Mouse (Mus musculus) neural tube, embryonic 13.5 days (tissue): ENCODE measurements around the gene Kazn. TPM values are rescaled to one million over a fixed set of nuclear protein-coding genes. Genes with fewer than 3 reads are reported as not detected.
A peak's percentile ranks its signal among the peaks of the same experiment; 100 is the strongest.

Source experiments
- ATAC-seq: fragments of 200-750 bp; cut with Nextera tagmentation; 2 replicates; pipeline ENCODE4 v1.8.0; 2017; ENCODE audit warnings: low read depth, mild to moderate bottlenecking, moderate TSS enrichment, moderate library complexity
- H3K27ac ChIP-seq: fragments of 300-500 bp; sonication (generic); replicated peaks from 2 replicates; pipeline ENCODE4 v1.5.1; 2015; ENCODE audit warnings: moderate library complexity, mild to moderate bottlenecking, inconsistent platforms
- H3K27me3 ChIP-seq: fragments of 300-500 bp; sonication (generic); 2 replicates; pipeline ENCODE4 v1.6.1; 2015; ENCODE audit warnings: mild to moderate bottlenecking, inconsistent platforms
- H3K36me3 ChIP-seq: fragments of 300-500 bp; sonication (generic); 2 replicates; pipeline ENCODE4 v1.6.1; 2015; ENCODE audit warnings: mild to moderate bottlenecking, inconsistent platforms
- H3K4me1 ChIP-seq: fragments of 300-500 bp; sonication (generic); replicated peaks from 2 replicates; pipeline ENCODE4 v1.6.1; 2015; ENCODE audit warnings: inconsistent platforms
- H3K4me2 ChIP-seq: fragments of 300-500 bp; sonication (generic); 2 replicates; pipeline ENCODE4 v1.6.1; 2015; ENCODE audit warnings: inconsistent platforms, mild to moderate bottlenecking, moderate library complexity
- H3K4me3 ChIP-seq: fragments of 300-500 bp; sonication (generic); 2 replicates; pipeline ENCODE4 v1.5.1; 2015; ENCODE audit warnings: mild to moderate bottlenecking, inconsistent platforms
- H3K9ac ChIP-seq: fragments of 300-500 bp; sonication (generic); 2 replicates; pipeline ENCODE4 v1.6.1; 2015; ENCODE audit warnings: moderate library complexity, mild to moderate bottlenecking, inconsistent platforms
- H3K9me3 ChIP-seq: fragments of 300-500 bp; sonication (generic); 2 replicates; pipeline ENCODE4 v1.6.1; 2016; ENCODE audit warnings: inconsistent platforms
- whole genome bisulfite sequencing: fragments of 180-500 bp; shearing (Covaris S2); methylation state at CpG from one replicate; pipeline ENCODE4 v1.1.7; 2015; 5-methylcytosine and 5-hydroxymethylcytosine counted together
- polyA plus RNA-seq: library from polyadenylated mRNA; unstranded; fragments of >200 nt; fragmentation: Nextera tagmentation; extraction: Ambion mirVana; gene quantifications from 2 replicates; pipeline ENCODE4 v1.2.1, GENCODE M21; 2015

The Kazn gene
- polyA plus RNA-seq, 1 experiment from 2014 or later = 18.9 TPM

- WGBS = 39% methylated on average over 5 of the region's 5 CpGs
- ATAC-seq = no peak
- Histone ChIP-seq H3K9me3 (no peaks in the 10 kb centered on the region), H3K36me3 (no peaks in the 10 kb centered on the region), H3K9ac (no peak overlapping the region), H3K4me2 (no peak overlapping the region), H3K27me3 (no peaks in the 10 kb centered on the region), H3K4me3 (no peak overlapping the region), H3K27ac (peak overlapping the region; percentile 25; the same call in 1 of the 2 replicates), H3K4me1 (peaks cover 16% of the 10 kb centered on the region)
Measured at GRCm38 (mm10) chr4:142130162-142130561, 109.0 kb downstream of the Kazn start.

- H3K36me3 ChIP-seq = no peaks in the 10 kb centered on the region
- H3K4me3 ChIP-seq = no peak overlapping the region
- peaks cover 12% of the 10 kb centered on the region for H3K4me1 ChIP-seq
- no peak overlapping the region for H3K9ac ChIP-seq
- H3K4me2 ChIP-seq = no peak overlapping the region
- H3K27me3 ChIP-seq = no peaks in the 10 kb centered on the region
- ATAC-seq = no peak
- H3K27ac ChIP-seq = no peak overlapping the region
- 87% methylated on average over 6 of the region's 6 CpGs for WGBS
- no peaks in the 10 kb centered on the region for H3K9me3 ChIP-seq
Measured at GRCm38 (mm10) chr4:142127275-142127788, 111.9 kb downstream of the Kazn start.

- WGBS = 73% methylated on average over 10 of the region's 10 CpGs
- ATAC-seq = no peak
- H3K27ac ChIP-seq = no peak overlapping the region
- no peak overlapping the region for H3K4me3 ChIP-seq
- H3K4me2 ChIP-seq = no peak overlapping the region
- no peaks in the 10 kb centered on the region for H3K27me3 ChIP-seq
- H3K4me1 ChIP-seq = peaks cover 12% of the 10 kb centered on the region
- no peaks in the 10 kb centered on the region for H3K9me3 ChIP-seq
- no peak overlapping the region for H3K9ac ChIP-seq
- H3K36me3 ChIP-seq = no peaks in the 10 kb centered on the region
Measured at GRCm38 (mm10) chr4:142126641-142127274, 112.4 kb downstream of the Kazn start.

GRCm38 (mm10) chr4:142121164-142121563, 118.0 kb downstream of the Kazn start:
- no peak for ATAC-seq
- H3K4me2 ChIP-seq = no peak overlapping the region
- 43% methylated on average over 1 of the region's 1 CpGs for WGBS
- H3K9me3 ChIP-seq = no peaks in the 10 kb centered on the region
- H3K4me1 ChIP-seq = peaks cover 15% of the 10 kb centered on the region
- H3K27ac ChIP-seq = no peak overlapping the region
- H3K9ac ChIP-seq = no peak overlapping the region
- no peaks in the 10 kb centered on the region for H3K27me3 ChIP-seq
- no peaks in the 10 kb centered on the region for H3K36me3 ChIP-seq
- H3K4me3 ChIP-seq = no peak overlapping the region

GRCm38 (mm10) chr4:142118522-142118921, 120.7 kb downstream of the Kazn start:
- ATAC-seq = no peak
- Histone ChIP-seq H3K4me1 (peaks cover 20% of the 10 kb centered on the region), H3K9ac (no peak overlapping the region), H3K4me2 (no peak overlapping the region), H3K27ac (peak overlapping the region; percentile 5; the same call in 1 of the 2 replicates), H3K4me3 (no peak overlapping the region), H3K36me3 (no peaks in the 10 kb centered on the region), H3K9me3 (no peaks in the 10 kb centered on the region), H3K27me3 (no peaks in the 10 kb centered on the region)
- 37% methylated on average over 7 of the region's 7 CpGs for WGBS

- 0 out of 2 replicates have a peak, but pooled peaks have one; percentile 33 for ATAC-seq
- Histone ChIP-seq H3K27me3 (no peaks in the 10 kb centered on the region), H3K4me2 (no peak overlapping the region), H3K9ac (no peak overlapping the region), H3K4me3 (no peak overlapping the region), H3K4me1 (peaks cover 20% of the 10 kb centered on the region), H3K9me3 (no peaks in the 10 kb centered on the region), H3K27ac (no peak overlapping the region), H3K36me3 (no peaks in the 10 kb centered on the region)
- 83% methylated on average over 12 of the region's 12 CpGs for WGBS
Measured at GRCm38 (mm10) chr4:142117993-142118392, 121.2 kb downstream of the Kazn start.

GRCm38 (mm10) chr4:142113306-142113705, 125.9 kb downstream of the Kazn start:
- H3K4me3 ChIP-seq = no peak overlapping the region
- H3K9ac ChIP-seq = no peak overlapping the region
- H3K4me2 ChIP-seq = no peak overlapping the region
- 28% methylated on average over 8 of the region's 8 CpGs for WGBS
- H3K27me3 ChIP-seq = no peaks in the 10 kb centered on the region
- peaks cover 11% of the 10 kb centered on the region for H3K4me1 ChIP-seq
- peak; percentile 26; the same call in 1 of the 2 replicates for ATAC-seq
- H3K27ac ChIP-seq = no peak overlapping the region
- no peaks in the 10 kb centered on the region for H3K9me3 ChIP-seq
- peaks cover 7% of the 10 kb centered on the region; the same call in 1 of the 2 replicates for H3K36me3 ChIP-seq

- Histone ChIP-seq H3K4me1 (peaks cover 8% of the 10 kb centered on the region), H3K27ac (no peak overlapping the region), H3K9me3 (no peaks in the 10 kb centered on the region), H3K27me3 (no peaks in the 10 kb centered on the region), H3K9ac (no peak overlapping the region), H3K4me3 (no peak overlapping the region), H3K36me3 (peaks cover 16% of the 10 kb centered on the region), H3K4me2 (no peak overlapping the region)
- no peak for ATAC-seq
- WGBS = 66% methylated on average over 12 of the region's 12 CpGs
Measured at GRCm38 (mm10) chr4:142103081-142103671, 136.0 kb downstream of the Kazn start.

- WGBS = 29% methylated on average over 8 of the region's 8 CpGs
- Histone ChIP-seq H3K27ac (no peak overlapping the region), H3K9ac (no peak overlapping the region), H3K4me3 (no peak overlapping the region), H3K9me3 (no peaks in the 10 kb centered on the region), H3K4me2 (no peak overlapping the region), H3K4me1 (peaks cover 17% of the 10 kb centered on the region), H3K27me3 (no peaks in the 10 kb centered on the region), H3K36me3 (no peaks in the 10 kb centered on the region)
- no peak for ATAC-seq
Measured at GRCm38 (mm10) chr4:142098303-142098702, 140.9 kb downstream of the Kazn start.

GRCm38 (mm10) chr4:142097871-142098270, 141.3 kb downstream of the Kazn start:
- Histone ChIP-seq H3K4me1 (peaks cover 13% of the 10 kb centered on the region), H3K27ac (no peak overlapping the region), H3K9ac (no peak overlapping the region), H3K36me3 (no peaks in the 10 kb centered on the region), H3K4me2 (no peak overlapping the region), H3K27me3 (no peaks in the 10 kb centered on the region), H3K4me3 (no peak overlapping the region), H3K9me3 (no peaks in the 10 kb centered on the region)
- WGBS = 52% methylated on average over 5 of the region's 5 CpGs
- no peak for ATAC-seq

GRCm38 (mm10) chr4:142095513-142096241, 143.5 kb downstream of the Kazn start:
- no peaks in the 10 kb centered on the region for H3K9me3 ChIP-seq
- no peak overlapping the region for H3K4me3 ChIP-seq
- H3K4me2 ChIP-seq = no peak overlapping the region
- H3K36me3 ChIP-seq = no peaks in the 10 kb centered on the region
- no peak for ATAC-seq
- WGBS = 48% methylated on average over 15 of the region's 15 CpGs
- 0 out of 2 replicates have a peak overlapping the region, but pooled peaks have one; percentile 28 for H3K27ac ChIP-seq
- H3K4me1 ChIP-seq = peaks cover 12% of the 10 kb centered on the region
- H3K9ac ChIP-seq = peak overlapping the region; percentile 22; the same call in 1 of the 2 replicates
- no peaks in the 10 kb centered on the region for H3K27me3 ChIP-seq

GRCm38 (mm10) chr4:142094386-142094785, 144.8 kb downstream of the Kazn start:
- no peak for ATAC-seq
- Histone ChIP-seq H3K36me3 (no peaks in the 10 kb centered on the region), H3K27ac (no peak overlapping the region), H3K9me3 (no peaks in the 10 kb centered on the region), H3K4me1 (peaks cover 12% of the 10 kb centered on the region), H3K27me3 (no peaks in the 10 kb centered on the region), H3K4me2 (no peak overlapping the region), H3K9ac (no peak overlapping the region), H3K4me3 (no peak overlapping the region)
- 87% methylated on average over 11 of the region's 11 CpGs for WGBS
